Mouse (Mus musculus) midbrain, embryonic 12.5 days (tissue): ENCODE measurements around the gene Mxd4. TPM values are rescaled to one million over a fixed set of nuclear protein-coding genes. Genes with fewer than 3 reads are reported as not detected.

Experiments used
- ATAC-seq: fragments of 200-750 bp; cut with Nextera tagmentation; 2 replicates; pipeline ENCODE4 v1.8.0; 2017; ENCODE audit warnings: low read depth, moderate TSS enrichment, moderate library complexity; ENCODE audit not compliant: low FRiP score
- H3K27ac ChIP-seq: fragments of 300-500 bp; sonication (generic); replicated peaks from 2 replicates; pipeline ENCODE4 v1.5.1; 2016; ENCODE audit warnings: mild to moderate bottlenecking
- H3K27me3 ChIP-seq: fragments of 300-500 bp; sonication (generic); 2 replicates; pipeline ENCODE4 v1.6.1; 2016; ENCODE audit warnings: mild to moderate bottlenecking
- H3K36me3 ChIP-seq: fragments of 300-500 bp; sonication (generic); 2 replicates; pipeline ENCODE4 v1.6.1; 2016
- H3K4me1 ChIP-seq: fragments of 300-500 bp; sonication (generic); 2 replicates; pipeline ENCODE4 v1.6.1; 2016
- H3K4me2 ChIP-seq: fragments of 300-500 bp; sonication (generic); replicated peaks from 2 replicates; pipeline ENCODE4 v1.6.1; 2016; ENCODE audit warnings: mild to moderate bottlenecking, moderate library complexity
- H3K4me3 ChIP-seq: fragments of 300-500 bp; sonication (generic); 2 replicates; pipeline ENCODE4 v1.5.1; 2016; ENCODE audit warnings: mild to moderate bottlenecking
- H3K9ac ChIP-seq: fragments of 300-500 bp; sonication (generic); replicated peaks from 2 replicates; pipeline ENCODE4 v1.6.1; 2016; ENCODE audit warnings: mild to moderate bottlenecking, moderate library complexity
- H3K9me3 ChIP-seq: fragments of 300-500 bp; sonication (generic); 2 replicates; pipeline ENCODE4 v1.6.1; 2016; ENCODE audit warnings: mild to moderate bottlenecking
- WGBS: fragments of 180-500 bp; shearing (Covaris S2); methylation state at CpG from one replicate; pipeline ENCODE4 v1.1.7; 2016; 5-methylcytosine and 5-hydroxymethylcytosine counted together
- polyA plus RNA-seq: library from polyadenylated mRNA; unstranded; fragments of >200 nt; fragmentation: Nextera tagmentation; extraction: Ambion mirVana; gene quantifications from 2 replicates; pipeline ENCODE4 v1.2.1, GENCODE M21; 2016

Gene Mxd4
- polyA plus RNA-seq, 1 experiment from 2014 or later: 31.8 TPM

DNA sequence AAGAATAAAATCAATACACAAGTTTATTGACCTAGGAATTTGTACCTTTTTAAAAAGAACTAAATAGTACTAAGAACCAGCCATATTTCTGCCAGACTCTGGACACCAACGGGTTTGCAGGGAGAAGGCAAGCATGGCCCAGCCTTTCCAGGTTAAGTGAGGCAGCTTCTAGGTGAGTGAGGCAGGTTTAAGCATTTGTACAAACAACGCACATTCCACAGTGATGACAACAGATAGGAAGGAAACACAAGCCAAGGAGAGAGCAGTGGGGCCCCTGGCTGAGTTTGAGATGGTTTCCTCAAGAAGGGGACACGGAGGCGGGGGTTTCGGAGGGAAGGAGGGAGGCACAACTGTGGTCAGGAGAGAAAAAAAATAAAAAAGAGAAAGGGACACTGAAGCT, 31.2 kb upstream of the Mxd4 start:
- no peak overlapping the region for H3K4me3 ChIP-seq
- H3K9ac ChIP-seq: no peak overlapping the region
- no peaks in the 10 kb centered on the region for H3K36me3 ChIP-seq
- H3K9me3 ChIP-seq: no peaks in the 10 kb centered on the region
- no peaks in the 10 kb centered on the region for H3K4me1 ChIP-seq
- WGBS: 79% methylated on average over 5 of the region's 5 CpGs
- no peak overlapping the region for H3K27ac ChIP-seq
- H3K4me2 ChIP-seq: no peak overlapping the region
- ATAC-seq: no peak
- H3K27me3 ChIP-seq: 0 out of 2 replicates have a peak, but pooled peaks cover 2% of the 10 kb centered on the region

GRCm38 (mm10) chr5:34217756-34218155, 30.2 kb upstream of the Mxd4 start:
- Histone ChIP-seq H3K9me3 (no peaks in the 10 kb centered on the region), H3K4me2 (no peak overlapping the region), H3K4me1 (no peaks in the 10 kb centered on the region), H3K36me3 (no peaks in the 10 kb centered on the region), H3K9ac (no peak overlapping the region), H3K27ac (no peak overlapping the region), H3K4me3 (no peak overlapping the region), H3K27me3 (0 out of 2 replicates have a peak, but pooled peaks cover 2% of the 10 kb centered on the region)
- no peak for ATAC-seq
- 65% methylated on average over 9 of the region's 9 CpGs for WGBS

GRCm38 (mm10) chr5:34216025-34216424, 28.5 kb upstream of the Mxd4 start:
- no peak for ATAC-seq
- 82% methylated on average over 7 of the region's 7 CpGs for WGBS
- no peak overlapping the region for H3K4me2 ChIP-seq

DNA sequence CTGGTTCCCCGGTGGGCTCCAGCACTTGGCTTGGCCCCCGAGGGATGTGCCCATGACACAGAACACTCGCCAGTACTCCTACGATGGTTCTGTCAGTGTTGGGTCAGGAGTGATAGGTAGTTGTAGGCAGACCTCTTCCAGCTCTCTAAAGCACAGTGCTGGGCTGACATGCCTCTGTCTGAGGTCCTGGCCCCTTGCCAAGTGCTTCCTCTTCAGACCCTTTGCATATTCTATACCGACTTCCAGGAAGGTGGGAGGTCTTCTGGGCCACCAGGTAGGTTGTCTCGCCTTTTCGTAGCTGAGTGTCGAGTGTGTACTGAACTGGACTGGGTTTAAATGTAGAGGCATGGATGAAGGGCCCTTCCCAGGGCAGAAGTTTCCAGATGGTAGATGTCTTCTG, 26.1 kb upstream of the Mxd4 start:
- Histone ChIP-seq H3K4me3 (no peak overlapping the region), H3K27me3 (0 out of 2 replicates have a peak, but pooled peaks cover 2% of the 10 kb centered on the region), H3K9me3 (no peaks in the 10 kb centered on the region), H3K4me2 (no peak overlapping the region), H3K36me3 (no peaks in the 10 kb centered on the region), H3K9ac (no peak overlapping the region), H3K27ac (no peak overlapping the region), H3K4me1 (no peaks in the 10 kb centered on the region)
- no peak for ATAC-seq
- 84% methylated on average over 8 of the region's 8 CpGs for whole genome bisulfite sequencing

More at GRCm38 (mm10) chr5:34216025-34216424, 28.5 kb upstream of the Mxd4 start:
- H3K9ac ChIP-seq: no peak overlapping the region
- no peaks in the 10 kb centered on the region for H3K9me3 ChIP-seq
- no peaks in the 10 kb centered on the region for H3K4me1 ChIP-seq
- no peak overlapping the region for H3K4me3 ChIP-seq
- no peaks in the 10 kb centered on the region for H3K36me3 ChIP-seq
- H3K27ac ChIP-seq: no peak overlapping the region
- 0 out of 2 replicates have a peak, but pooled peaks cover 2% of the 10 kb centered on the region for H3K27me3 ChIP-seq

- H3K9ac ChIP-seq: no peak overlapping the region
- no peak for ATAC-seq
- 3% methylated on average over 1 of the region's 1 CpGs for WGBS
- H3K4me2 ChIP-seq: no peak overlapping the region
- H3K36me3 ChIP-seq: no peaks in the 10 kb centered on the region
- H3K4me1 ChIP-seq: no peaks in the 10 kb centered on the region
- H3K9me3 ChIP-seq: no peaks in the 10 kb centered on the region
- H3K27ac ChIP-seq: no peak overlapping the region
- H3K4me3 ChIP-seq: no peak overlapping the region
- H3K27me3 ChIP-seq: no peaks in the 10 kb centered on the region
Observed at GRCm38 (mm10) chr5:34210279-34210678, 22.8 kb upstream of the Mxd4 start.

DNA sequence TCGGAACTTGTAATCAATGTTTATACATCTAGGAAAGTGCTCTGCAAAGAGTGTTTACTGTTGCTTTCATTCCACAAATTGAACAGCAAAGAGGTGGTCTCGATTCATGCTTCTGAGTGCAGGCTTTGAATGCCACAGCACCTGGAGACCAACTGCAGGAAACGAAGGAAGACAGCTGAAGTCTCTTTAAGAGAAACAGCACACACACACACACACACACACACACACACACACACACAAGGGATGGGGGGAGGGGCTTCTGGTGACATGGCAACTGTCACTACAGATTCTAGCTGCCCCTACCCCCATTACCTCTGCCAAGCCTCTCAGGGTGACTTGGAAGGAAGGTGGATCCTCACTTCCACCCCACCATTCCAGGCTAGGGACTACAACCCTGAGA, 20.0 kb upstream of the Mxd4 start:
- no peak for ATAC-seq
- Histone ChIP-seq H3K4me3 (no peak overlapping the region), H3K27ac (no peak overlapping the region), H3K9me3 (no peaks in the 10 kb centered on the region), H3K4me2 (no peak overlapping the region), H3K27me3 (no peaks in the 10 kb centered on the region), H3K4me1 (no peaks in the 10 kb centered on the region), H3K36me3 (no peaks in the 10 kb centered on the region), H3K9ac (no peak overlapping the region)
- 66% methylated on average over 3 of the region's 3 CpGs for WGBS

DNA sequence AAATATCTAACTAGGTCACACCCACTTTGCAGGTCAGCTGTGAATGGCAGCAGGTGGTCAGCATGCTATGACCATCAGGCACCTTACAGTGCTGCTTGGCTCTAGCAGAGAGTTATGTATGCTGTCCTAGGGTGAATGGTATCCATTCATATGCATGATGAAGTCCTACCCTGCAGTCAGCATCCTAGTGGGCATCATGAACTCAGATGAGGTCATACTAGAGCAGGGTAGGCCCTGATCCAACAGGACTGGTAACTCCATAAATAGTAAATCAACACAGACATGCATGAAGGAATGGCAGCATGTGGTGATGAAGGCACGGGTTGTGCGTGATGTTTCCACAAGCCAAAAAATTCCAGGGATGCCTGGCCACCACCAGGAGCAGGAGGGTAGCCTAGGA, 18.3 kb upstream of the Mxd4 start:
- Histone ChIP-seq H3K9ac (no peak overlapping the region), H3K27ac (no peak overlapping the region), H3K4me2 (no peak overlapping the region), H3K36me3 (no peaks in the 10 kb centered on the region), H3K4me1 (no peaks in the 10 kb centered on the region), H3K27me3 (no peaks in the 10 kb centered on the region), H3K4me3 (no peak overlapping the region), H3K9me3 (no peaks in the 10 kb centered on the region)
- no peak for ATAC-seq
- 84% methylated on average over 2 of the region's 2 CpGs for WGBS

GRCm38 (mm10) chr5:34204911-34205310, 17.4 kb upstream of the Mxd4 start:
- no peak overlapping the region for H3K4me3 ChIP-seq
- 82% methylated on average over 2 of the region's 2 CpGs for WGBS
- no peaks in the 10 kb centered on the region for H3K36me3 ChIP-seq
- H3K4me1 ChIP-seq: no peaks in the 10 kb centered on the region
- H3K9ac ChIP-seq: no peak overlapping the region
- ATAC-seq: no peak
- H3K27me3 ChIP-seq: no peaks in the 10 kb centered on the region
- no peaks in the 10 kb centered on the region for H3K9me3 ChIP-seq
- no peak overlapping the region for H3K4me2 ChIP-seq
- H3K27ac ChIP-seq: no peak overlapping the region

- H3K4me2 ChIP-seq: no peak overlapping the region
- H3K36me3 ChIP-seq: no peaks in the 10 kb centered on the region
- no peaks in the 10 kb centered on the region for H3K27me3 ChIP-seq
- ATAC-seq: no peak
- no peaks in the 10 kb centered on the region for H3K4me1 ChIP-seq
- 92% methylated on average over 4 of the region's 4 CpGs for WGBS
- no peak overlapping the region for H3K27ac ChIP-seq
- no peak overlapping the region for H3K4me3 ChIP-seq
- H3K9me3 ChIP-seq: no peaks in the 10 kb centered on the region
- no peak overlapping the region for H3K9ac ChIP-seq
Observed at GRCm38 (mm10) chr5:34202006-34202405, 14.5 kb upstream of the Mxd4 start.

GRCm38 (mm10) chr5:34201396-34201795, 13.9 kb upstream of the Mxd4 start:
- Histone ChIP-seq H3K36me3 (no peaks in the 10 kb centered on the region), H3K4me2 (no peak overlapping the region), H3K4me1 (no peaks in the 10 kb centered on the region), H3K9ac (no peak overlapping the region), H3K4me3 (no peak overlapping the region), H3K27ac (no peak overlapping the region), H3K9me3 (no peaks in the 10 kb centered on the region), H3K27me3 (no peaks in the 10 kb centered on the region)
- WGBS: 79% methylated on average over 2 of the region's 2 CpGs
- ATAC-seq: no peak

DNA sequence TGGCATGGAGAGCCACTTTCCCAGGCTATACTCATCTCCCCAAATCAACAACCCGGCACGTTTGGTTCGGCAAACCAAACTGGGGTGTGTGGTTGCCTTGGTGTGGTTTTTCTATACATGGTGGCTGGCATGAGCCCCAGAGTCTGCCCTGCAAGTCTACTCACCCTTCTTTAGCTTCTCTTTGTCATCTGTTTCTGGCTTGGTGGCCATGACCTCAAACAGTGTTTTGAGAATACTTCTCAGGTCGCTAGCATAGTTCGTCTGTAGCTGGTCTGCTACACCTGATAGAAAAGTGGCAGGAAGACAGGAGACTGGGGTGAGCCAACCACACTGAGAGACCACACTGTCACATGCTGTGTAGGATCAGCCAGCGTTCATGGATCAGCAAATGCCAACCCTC, 11.1 kb upstream of the Mxd4 start:
- H3K36me3 ChIP-seq: no peaks in the 10 kb centered on the region
- H3K9me3 ChIP-seq: no peaks in the 10 kb centered on the region
- no peak for ATAC-seq
- no peak overlapping the region for H3K4me2 ChIP-seq
- H3K27me3 ChIP-seq: no peaks in the 10 kb centered on the region
- H3K4me3 ChIP-seq: no peak overlapping the region
- H3K9ac ChIP-seq: no peak overlapping the region
- no peaks in the 10 kb centered on the region for H3K4me1 ChIP-seq
- 86% methylated on average over 6 of the region's 6 CpGs for WGBS
- no peak overlapping the region for H3K27ac ChIP-seq

DNA sequence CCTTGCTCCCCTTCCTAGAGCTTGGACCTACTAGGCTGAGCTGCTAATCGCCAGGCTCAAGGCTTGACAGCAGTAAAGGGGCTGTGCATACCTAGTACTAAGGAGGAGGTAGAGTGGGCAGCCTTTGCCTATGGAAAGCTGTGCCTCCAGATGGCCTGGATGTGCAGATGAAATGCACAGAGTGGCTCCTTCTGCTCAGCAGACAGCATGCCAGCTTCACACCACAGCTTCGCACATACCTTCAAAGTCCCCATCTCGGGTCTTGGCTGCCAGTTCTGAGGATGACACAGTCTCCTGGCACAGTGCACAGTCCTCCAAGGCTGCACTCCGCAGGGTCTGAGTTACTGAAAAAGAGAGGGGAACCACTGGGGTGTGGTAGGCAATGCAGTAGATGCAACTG, 9.7 kb upstream of the Mxd4 start:
- ATAC-seq: no peak
- no peak overlapping the region for H3K4me2 ChIP-seq
- no peaks in the 10 kb centered on the region for H3K9me3 ChIP-seq
- no peaks in the 10 kb centered on the region for H3K36me3 ChIP-seq
- no peak overlapping the region for H3K4me3 ChIP-seq
- 80% methylated on average over 4 of the region's 4 CpGs for WGBS
- H3K4me1 ChIP-seq: no peaks in the 10 kb centered on the region
- no peak overlapping the region for H3K27ac ChIP-seq
- no peaks in the 10 kb centered on the region for H3K27me3 ChIP-seq
- no peak overlapping the region for H3K9ac ChIP-seq

- Histone ChIP-seq H3K4me2 (no peak overlapping the region), H3K27ac (no peak overlapping the region), H3K27me3 (no peaks in the 10 kb centered on the region), H3K36me3 (no peaks in the 10 kb centered on the region), H3K9ac (no peak overlapping the region), H3K4me1 (no peaks in the 10 kb centered on the region), H3K9me3 (no peaks in the 10 kb centered on the region), H3K4me3 (no peak overlapping the region)
- ATAC-seq: no peak
- WGBS: 83% methylated on average over 7 of the region's 7 CpGs
Observed at GRCm38 (mm10) chr5:34196423-34196822, 8.9 kb upstream of the Mxd4 start.
